Mouse (Mus musculus) midbrain, embryonic 13.5 days (tissue): ENCODE measurements around the gene Fhad1. TPM values are rescaled to one million over a fixed set of nuclear protein-coding genes. Genes with fewer than 3 reads are reported as not detected.
"Not testable (repeated sequence)": the region's sequence is repeated elsewhere in the genome, so short reads cannot be mapped to it uniquely, and the experiment has no call there.

ENCODE experiments used
- ATAC-seq: fragments of 200-750 bp; cut with Nextera tagmentation; 2 replicates; pipeline ENCODE4 v1.8.0; 2017; ENCODE audit warnings: mild to moderate bottlenecking, moderate TSS enrichment, moderate library complexity
- H3K27ac ChIP-seq: fragments of 300-500 bp; sonication (generic); 2 replicates; pipeline ENCODE4 v1.5.1; 2015; ENCODE audit warnings: inconsistent platforms, mild to moderate bottlenecking, moderate library complexity
- H3K27me3 ChIP-seq: fragments of 300-500 bp; sonication (generic); 2 replicates; pipeline ENCODE4 v1.6.1; 2015; ENCODE audit warnings: mild to moderate bottlenecking, inconsistent platforms
- H3K36me3 ChIP-seq: fragments of 300-500 bp; sonication (generic); 2 replicates; pipeline ENCODE4 v1.6.1; 2015; ENCODE audit warnings: mild to moderate bottlenecking, inconsistent platforms
- H3K4me1 ChIP-seq: fragments of 300-500 bp; sonication (generic); replicated peaks from 2 replicates; pipeline ENCODE4 v1.6.1; 2015; ENCODE audit warnings: inconsistent platforms
- H3K4me2 ChIP-seq: fragments of 300-500 bp; sonication (generic); replicated peaks from 2 replicates; pipeline ENCODE4 v1.6.1; 2015; ENCODE audit warnings: moderate library complexity, mild to moderate bottlenecking, inconsistent platforms
- H3K4me3 ChIP-seq: fragments of 300-500 bp; sonication (generic); replicated peaks from 2 replicates; pipeline ENCODE4 v1.5.1; 2015; ENCODE audit warnings: mild to moderate bottlenecking, inconsistent platforms
- H3K9ac ChIP-seq: fragments of 300-500 bp; sonication (generic); replicated peaks from 2 replicates; pipeline ENCODE4 v1.6.1; 2015; ENCODE audit warnings: mild to moderate bottlenecking, inconsistent platforms
- H3K9me3 ChIP-seq: fragments of 300-500 bp; sonication (generic); 2 replicates; pipeline ENCODE4 v1.6.1; 2016; ENCODE audit warnings: mild to moderate bottlenecking, inconsistent platforms
- WGBS: fragments of 180-500 bp; shearing (Covaris S2); methylation state at CpG from one replicate; pipeline ENCODE4 v1.1.7; 2015; 5-methylcytosine and 5-hydroxymethylcytosine counted together
- polyA plus RNA-seq: library from polyadenylated mRNA; unstranded; fragments of >200 nt; fragmentation: Nextera tagmentation; extraction: Ambion mirVana; gene quantifications from 2 replicates; pipeline ENCODE4 v1.2.1, GENCODE M21; 2015

Fhad1 gene
- polyA plus RNA-seq, 1 experiment from 2014 or later, result 3.4 TPM

GRCm38 (mm10) chr4:142026965-142027364, 12.1 kb upstream of the Fhad1 start:
- no peak overlapping the region for H3K4me2 ChIP-seq
- no peaks in the 10 kb centered on the region for H3K36me3 ChIP-seq
- no peak overlapping the region for H3K27ac ChIP-seq
- WGBS, result 88% methylated on average over 2 of the region's 2 CpGs
- no peak overlapping the region for H3K9ac ChIP-seq
- H3K4me1 ChIP-seq, result no peaks in the 10 kb centered on the region
- H3K4me3 ChIP-seq, result no peak overlapping the region
- no peaks in the 10 kb centered on the region for H3K27me3 ChIP-seq
- no peak for ATAC-seq
- H3K9me3 ChIP-seq, result no peaks in the 10 kb centered on the region

DNA sequence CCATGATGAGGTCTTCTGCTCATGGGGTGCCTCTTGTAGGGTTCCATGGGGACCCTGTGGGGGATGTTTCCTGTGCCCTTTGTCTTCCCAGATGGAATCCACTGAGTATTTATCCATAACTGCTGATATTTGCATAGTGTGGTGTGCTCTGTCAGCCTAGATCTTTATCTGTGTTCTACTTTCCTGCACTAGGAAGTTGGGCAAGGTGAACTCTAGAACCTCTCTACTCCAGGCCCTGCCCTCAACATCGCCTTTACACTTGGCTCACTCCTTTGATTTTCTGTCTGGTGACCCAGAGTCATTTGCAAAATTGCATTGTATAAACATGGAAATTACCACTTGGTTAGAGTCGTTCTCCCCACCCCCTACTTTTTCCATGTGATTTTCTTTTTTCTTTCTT, 9.7 kb upstream of the Fhad1 start:
- no peak overlapping the region for H3K27ac ChIP-seq
- H3K27me3 ChIP-seq, result no peaks in the 10 kb centered on the region
- no peaks in the 10 kb centered on the region for H3K4me1 ChIP-seq
- H3K4me2 ChIP-seq, result no peak overlapping the region
- H3K4me3 ChIP-seq, result no peak overlapping the region
- no peaks in the 10 kb centered on the region for H3K9me3 ChIP-seq
- no peak for ATAC-seq
- H3K36me3 ChIP-seq, result no peaks in the 10 kb centered on the region
- WGBS, result 83% methylated on average over 2 of the region's 2 CpGs
- H3K9ac ChIP-seq, result no peak overlapping the region

DNA sequence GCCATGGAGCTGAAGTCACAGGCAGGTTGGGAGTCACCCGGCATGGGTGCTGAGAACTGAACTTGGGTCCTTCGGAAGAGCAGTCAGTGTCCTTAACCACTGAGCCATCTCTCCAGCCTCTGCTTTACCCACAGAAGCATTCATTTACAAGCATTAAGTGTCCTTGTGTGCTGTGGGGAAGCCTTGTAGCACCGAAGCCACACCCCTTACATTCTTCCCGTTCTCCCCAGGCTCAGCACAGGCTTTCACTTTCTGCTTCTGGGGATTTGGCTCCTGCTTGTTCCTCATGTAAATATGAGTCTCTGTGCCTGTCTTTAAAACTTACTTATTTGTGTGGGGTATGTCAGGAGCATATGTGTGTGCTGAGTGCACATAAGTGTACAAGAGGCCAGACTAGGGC, 8.3 kb upstream of the Fhad1 start:
- Histone ChIP-seq H3K9me3 (no peaks in the 10 kb centered on the region), H3K27me3 (no peaks in the 10 kb centered on the region), H3K4me1 (no peaks in the 10 kb centered on the region), H3K9ac (no peak overlapping the region), H3K4me3 (no peak overlapping the region), H3K36me3 (no peaks in the 10 kb centered on the region), H3K4me2 (no peak overlapping the region), H3K27ac (no peak overlapping the region)
- no peak for ATAC-seq
- WGBS, result 81% methylated on average over 4 of the region's 4 CpGs

DNA sequence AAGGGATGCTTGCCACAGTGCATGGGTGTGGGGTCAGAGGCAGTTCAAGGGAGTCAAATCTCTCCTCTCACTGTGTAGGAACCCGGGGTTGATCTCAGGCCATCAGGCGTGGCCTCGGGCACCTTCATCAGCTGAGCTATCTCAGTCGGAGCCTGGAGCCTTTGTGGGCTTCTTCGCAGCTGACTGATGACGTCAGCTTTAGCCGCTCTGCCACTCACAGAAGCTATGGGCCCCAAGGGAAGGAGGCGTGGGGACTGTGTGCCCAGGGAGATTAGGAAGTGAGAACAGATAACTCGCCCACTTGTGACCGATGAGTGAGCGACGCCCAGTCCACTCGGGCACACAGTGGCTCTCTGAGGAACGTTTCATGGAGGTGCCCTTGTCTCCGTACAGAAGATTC, 2.8 kb upstream of the Fhad1 start:
- H3K9ac ChIP-seq, result no peak overlapping the region
- H3K4me3 ChIP-seq, result no peak overlapping the region
- no peaks in the 10 kb centered on the region for H3K36me3 ChIP-seq
- WGBS, result 64% methylated on average over 15 of the region's 15 CpGs
- H3K9me3 ChIP-seq, result no peaks in the 10 kb centered on the region
- ATAC-seq, result no peak
- H3K27ac ChIP-seq, result no peak overlapping the region
- peaks cover 19% of the 10 kb centered on the region for H3K4me1 ChIP-seq
- no peak overlapping the region for H3K4me2 ChIP-seq
- peaks cover 25% of the 10 kb centered on the region for H3K27me3 ChIP-seq

- no peaks in the 10 kb centered on the region for H3K9me3 ChIP-seq
- no peaks in the 10 kb centered on the region for H3K36me3 ChIP-seq
- H3K4me3 ChIP-seq, result no peak overlapping the region
- 94% methylated on average over 13 of the region's 13 CpGs for WGBS
- no peak overlapping the region for H3K27ac ChIP-seq
- no peak overlapping the region for H3K9ac ChIP-seq
- H3K4me2 ChIP-seq, result no peak overlapping the region
- H3K27me3 ChIP-seq, result peaks cover 12% of the 10 kb centered on the region
- ATAC-seq, result no peak
- peaks cover 22% of the 10 kb centered on the region for H3K4me1 ChIP-seq
Observed at GRCm38 (mm10) chr4:142011236-142011635, 3.6 kb downstream of the Fhad1 start.

DNA sequence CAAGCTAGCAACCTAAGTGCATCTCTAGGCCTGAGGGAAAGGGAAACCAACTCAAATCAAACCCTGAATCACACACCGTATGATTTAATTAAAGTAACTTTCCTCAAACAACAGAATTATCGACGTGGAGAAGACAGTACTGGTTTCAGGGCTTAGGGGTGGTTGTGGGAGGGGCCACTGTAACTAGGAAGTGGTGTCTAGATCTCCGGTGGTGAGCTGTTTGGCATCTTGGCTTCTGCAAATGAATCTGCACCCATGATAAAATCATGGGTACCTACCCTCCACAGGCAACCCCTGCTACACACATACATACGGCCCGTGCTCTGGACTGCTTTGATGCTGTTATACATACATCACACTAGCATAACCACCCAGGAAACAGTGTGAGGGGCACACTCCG, 4.4 kb downstream of the Fhad1 start:
- no peaks in the 10 kb centered on the region for H3K9me3 ChIP-seq
- 87% methylated on average over 7 of the region's 7 CpGs for WGBS
- peaks cover 8% of the 10 kb centered on the region for H3K27me3 ChIP-seq
- H3K4me3 ChIP-seq, result no peak overlapping the region
- ATAC-seq, result no peak
- no peaks in the 10 kb centered on the region for H3K36me3 ChIP-seq
- peaks cover 18% of the 10 kb centered on the region for H3K4me1 ChIP-seq
- H3K27ac ChIP-seq, result no peak overlapping the region
- H3K9ac ChIP-seq, result no peak overlapping the region
- H3K4me2 ChIP-seq, result no peak overlapping the region

- WGBS, result 75% methylated on average over 11 of the region's 11 CpGs
- no peak overlapping the region for H3K9ac ChIP-seq
- H3K4me1 ChIP-seq, result peaks cover 5% of the 10 kb centered on the region
- no peak overlapping the region for H3K27ac ChIP-seq
- no peak overlapping the region for H3K4me3 ChIP-seq
- no peaks in the 10 kb centered on the region for H3K9me3 ChIP-seq
- H3K36me3 ChIP-seq, result no peaks in the 10 kb centered on the region
- ATAC-seq, result no peak
- no peaks in the 10 kb centered on the region; the same call in 1 of the 2 replicates for H3K27me3 ChIP-seq
- H3K4me2 ChIP-seq, result no peak overlapping the region
Observed at GRCm38 (mm10) chr4:142008206-142008605, 6.7 kb downstream of the Fhad1 start.

DNA sequence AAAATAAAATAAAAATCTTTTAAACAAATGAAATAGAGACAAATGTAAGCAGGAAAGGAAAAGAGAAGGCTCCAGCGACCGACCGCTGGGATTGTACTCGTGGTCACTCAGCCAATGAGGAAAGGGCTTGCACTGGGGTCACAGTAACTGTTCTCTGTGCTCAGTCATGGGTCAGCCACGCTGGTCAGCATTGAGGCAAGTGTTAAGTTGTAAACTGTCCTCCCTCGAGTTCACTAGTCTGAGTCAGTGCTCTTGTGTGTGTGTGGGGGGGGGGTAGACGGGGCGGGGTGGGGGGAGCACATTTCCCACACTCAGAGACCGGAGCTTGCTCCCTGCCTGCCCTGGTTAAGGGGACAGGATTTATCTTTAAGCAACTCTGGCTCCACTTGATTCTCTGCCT, 14.3 kb downstream of the Fhad1 start:
- no peak for ATAC-seq
- H3K27ac ChIP-seq, result no peak overlapping the region
- H3K4me3 ChIP-seq, result no peak overlapping the region
- no peaks in the 10 kb centered on the region for H3K27me3 ChIP-seq
- no peaks in the 10 kb centered on the region for H3K9me3 ChIP-seq
- WGBS, result 64% methylated on average over 9 of the region's 9 CpGs
- H3K36me3 ChIP-seq, result no peaks in the 10 kb centered on the region
- no peak overlapping the region for H3K9ac ChIP-seq
- no peak overlapping the region for H3K4me2 ChIP-seq
- H3K4me1 ChIP-seq, result peaks cover 3% of the 10 kb centered on the region

DNA sequence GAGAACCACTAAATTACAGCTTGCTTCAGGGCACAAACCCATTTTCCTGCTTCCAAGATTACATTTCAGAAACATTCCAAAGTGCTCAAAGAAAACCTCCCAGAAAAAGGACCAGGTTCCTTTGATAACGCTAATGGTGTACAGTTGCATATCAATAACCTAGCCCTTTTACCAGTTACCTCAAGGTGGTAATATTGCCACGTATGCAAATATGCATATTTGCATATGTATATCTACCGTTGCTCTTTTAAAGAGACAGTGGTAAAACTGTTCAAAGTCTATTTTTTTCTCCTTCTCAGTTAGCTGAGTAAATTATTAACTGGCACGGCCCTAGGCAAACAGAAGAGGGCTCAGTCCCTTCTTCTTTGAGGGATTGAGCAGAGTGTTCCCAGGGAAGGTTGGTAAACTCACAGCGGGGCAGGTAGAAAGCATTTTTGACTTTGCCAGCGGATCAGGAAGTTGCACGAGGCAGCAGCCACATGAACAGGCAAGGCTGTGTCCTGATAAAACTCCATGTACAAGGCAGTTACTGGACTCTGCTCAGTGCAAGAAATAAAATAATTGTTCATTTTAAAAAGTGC, 15.3 kb downstream of the Fhad1 start:
- ATAC-seq, result no peak
- Histone ChIP-seq H3K4me1 (peaks cover 3% of the 10 kb centered on the region), H3K36me3 (no peaks in the 10 kb centered on the region), H3K27me3 (no peaks in the 10 kb centered on the region), H3K4me2 (no peak overlapping the region), H3K27ac (no peak overlapping the region), H3K9ac (no peak overlapping the region), H3K4me3 (no peak overlapping the region), H3K9me3 (no peaks in the 10 kb centered on the region)
- WGBS, result 63% methylated on average over 7 of the region's 7 CpGs

- 25% methylated on average over 11 of the region's 11 CpGs for WGBS
- peak overlapping the region; percentile 34 for H3K4me3 ChIP-seq
- H3K4me2 ChIP-seq, result peak overlapping the region; percentile 52
- 0 out of 2 replicates have a peak overlapping the region, but pooled peaks have one; percentile 15 for H3K9ac ChIP-seq
- H3K27ac ChIP-seq, result no peak overlapping the region
- H3K36me3 ChIP-seq, result no peaks in the 10 kb centered on the region
- no peaks in the 10 kb centered on the region for H3K9me3 ChIP-seq
- H3K27me3 ChIP-seq, result no peaks in the 10 kb centered on the region
- ATAC-seq, result peak; percentile 90
- H3K4me1 ChIP-seq, result peaks cover 3% of the 10 kb centered on the region
Observed at GRCm38 (mm10) chr4:141998282-141998821, 16.5 kb downstream of the Fhad1 start.

DNA sequence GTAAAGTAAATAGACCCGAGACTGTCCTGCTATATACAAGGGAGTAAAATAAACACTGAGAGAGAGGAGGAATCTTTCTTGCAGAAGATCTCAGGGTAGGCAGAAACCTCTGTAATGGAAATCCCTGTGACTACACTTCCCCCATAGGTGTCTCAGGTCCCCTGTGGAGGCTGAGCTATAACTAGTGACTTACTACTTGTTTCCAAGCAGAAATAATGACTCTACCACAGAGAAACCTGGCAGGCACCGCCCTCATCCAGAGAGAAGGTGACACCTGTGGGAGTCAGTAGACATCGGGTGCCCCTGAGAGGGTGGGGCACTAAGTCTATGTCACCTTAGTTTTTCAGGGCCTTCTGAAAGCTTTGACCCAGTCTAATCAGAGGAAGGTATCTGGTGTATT, 18.0 kb downstream of the Fhad1 start:
- Histone ChIP-seq H3K27me3 (no peaks in the 10 kb centered on the region), H3K9me3 (no peaks in the 10 kb centered on the region), H3K4me1 (peaks cover 3% of the 10 kb centered on the region), H3K9ac (no peak overlapping the region), H3K27ac (no peak overlapping the region), H3K36me3 (no peaks in the 10 kb centered on the region), H3K4me2 (no peak overlapping the region), H3K4me3 (no peak overlapping the region)
- WGBS, result 85% methylated on average over 3 of the region's 3 CpGs
- ATAC-seq, result no peak

DNA sequence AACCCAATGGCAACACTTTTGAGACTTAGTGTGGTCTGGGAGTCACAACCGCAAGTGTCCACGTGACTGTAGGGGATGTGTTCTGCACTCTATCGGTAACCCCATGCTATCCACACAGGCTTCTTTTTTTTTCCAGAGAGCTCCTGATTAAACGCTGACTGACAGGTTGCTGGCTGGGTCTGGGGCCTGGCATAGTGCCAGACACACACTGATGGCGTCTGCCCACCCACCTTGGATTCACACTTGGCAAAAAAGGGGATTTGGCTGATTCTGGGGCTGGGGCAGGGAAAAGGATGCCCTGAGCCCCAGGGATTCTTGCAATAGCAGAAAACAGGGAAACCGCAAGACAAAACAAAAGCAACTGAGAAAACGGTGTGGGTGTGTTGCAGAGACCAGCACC, 18.8 kb downstream of the Fhad1 start:
- peaks cover 3% of the 10 kb centered on the region for H3K4me1 ChIP-seq
- H3K27me3 ChIP-seq, result no peaks in the 10 kb centered on the region
- ATAC-seq, result no peak
- H3K4me3 ChIP-seq, result no peak overlapping the region
- H3K4me2 ChIP-seq, result no peak overlapping the region
- 67% methylated on average over 7 of the region's 7 CpGs for WGBS
- H3K9me3 ChIP-seq, result no peaks in the 10 kb centered on the region
- H3K36me3 ChIP-seq, result no peaks in the 10 kb centered on the region
- no peak overlapping the region for H3K9ac ChIP-seq
- H3K27ac ChIP-seq, result no peak overlapping the region

- ATAC-seq, H3K4me3 ChIP-seq, H3K9ac ChIP-seq, H3K4me2 ChIP-seq, H3K27ac ChIP-seq, H3K27me3 ChIP-seq, H3K9me3 ChIP-seq, H3K36me3 ChIP-seq, H3K4me1 ChIP-seq: not testable (repeated sequence)
- whole genome bisulfite sequencing, result 62% methylated on average over 2 of the region's 2 CpGs
Observed at GRCm38 (mm10) chr4:141994062-141994471, 20.8 kb downstream of the Fhad1 start.
